Mouse (Mus musculus) heart, embryonic 14.5 days (tissue): ENCODE results near the gene Cacng2. TPM values are rescaled to one million over a fixed set of nuclear protein-coding genes. Genes with fewer than 3 reads are reported as not detected.

ENCODE experiments used
- ATAC-seq: fragments of 200-750 bp; cut with Nextera tagmentation; 2 replicates; pipeline ENCODE4 v1.8.0; 2017; ENCODE audit warnings: low read depth, moderate TSS enrichment; ENCODE audit not compliant: insufficient number of reproducible peaks, insufficient read depth, low FRiP score
- H3K27ac ChIP-seq, 2 experiments: fragments of 200-500 bp in 1 of 2; fragments of 300-500 bp in 1 of 2; sonication (generic) in 1 of 2; replicated peaks in 1 of 2; 2 replicates each; pipeline ENCODE4 v1.5.1; 2012 to 2014; ENCODE audit warnings: low read depth in 2 of 2, low read length in 2 of 2, control low read depth in 1 of 2, mild to moderate bottlenecking in 1 of 2, mixed read lengths in 1 of 2; ENCODE audit not compliant: control insufficient read depth in 1 of 2, insufficient read depth in 1 of 2
- H3K27me3 ChIP-seq: fragments of 300-500 bp; sonication (generic); 2 replicates; pipeline ENCODE4 v1.6.1; 2014; ENCODE audit warnings: mild to moderate bottlenecking, low read length, control low read depth; ENCODE audit not compliant: control insufficient read depth, insufficient read depth
- H3K36me3 ChIP-seq: fragments of 300-500 bp; sonication (generic); 2 replicates; pipeline ENCODE4 v1.6.1; 2014; ENCODE audit warnings: mild to moderate bottlenecking, control low read depth, low read length, mixed read lengths; ENCODE audit not compliant: control insufficient read depth, insufficient read depth
- H3K4me1 ChIP-seq, 2 experiments: fragments of 200-500 bp in 1 of 2; fragments of 300-500 bp in 1 of 2; sonication (generic) in 1 of 2; 2 replicates each; pipeline ENCODE4 v1.6.1; 2012 to 2014; ENCODE audit warnings: low read length in 2 of 2, control low read depth in 1 of 2, mixed read lengths in 1 of 2; ENCODE audit not compliant: control insufficient read depth in 2 of 2, insufficient read depth in 2 of 2
- H3K4me2 ChIP-seq: fragments of 300-500 bp; sonication (generic); 2 replicates; pipeline ENCODE4 v1.6.1; 2014; ENCODE audit warnings: mild to moderate bottlenecking, low read length
- H3K4me3 ChIP-seq, 2 experiments: fragments of 200-500 bp in 1 of 2; fragments of 300-500 bp in 1 of 2; sonication (generic) in 1 of 2; 2 replicates each; pipeline ENCODE4 v1.5.1; 2012 to 2014; ENCODE audit warnings: low read length in 2 of 2, mild to moderate bottlenecking in 2 of 2, control low read depth in 1 of 2, low read depth in 1 of 2, moderate library complexity in 1 of 2; ENCODE audit not compliant: control insufficient read depth in 1 of 2, insufficient read depth in 1 of 2
- H3K9ac ChIP-seq: fragments of 300-500 bp; sonication (generic); 2 replicates; pipeline ENCODE4 v1.6.1; 2014; ENCODE audit warnings: mild to moderate bottlenecking, low read length
- H3K9me3 ChIP-seq: fragments of 300-500 bp; sonication (generic); 2 replicates; pipeline ENCODE4 v1.6.1; 2016; ENCODE audit warnings: low read length, control low read depth; ENCODE audit not compliant: control insufficient read depth
- WGBS: fragments of 180-500 bp; shearing (Covaris S2); extraction: QIAGEN DNeasy Blood & Tissue Kit; methylation state at CpG from one replicate; pipeline ENCODE4 v1.1.7; 2014; 5-methylcytosine and 5-hydroxymethylcytosine counted together
- polyA plus RNA-seq: library from polyadenylated mRNA; unstranded; fragments of >200 nt; fragmentation: Nextera tagmentation; extraction: Ambion mirVana; gene quantifications from 2 replicates; pipeline ENCODE4 v1.2.1, GENCODE M21; 2014

Gene Cacng2
- polyA plus RNA-seq, 1 experiment from 2014 or later = not detected

DNA sequence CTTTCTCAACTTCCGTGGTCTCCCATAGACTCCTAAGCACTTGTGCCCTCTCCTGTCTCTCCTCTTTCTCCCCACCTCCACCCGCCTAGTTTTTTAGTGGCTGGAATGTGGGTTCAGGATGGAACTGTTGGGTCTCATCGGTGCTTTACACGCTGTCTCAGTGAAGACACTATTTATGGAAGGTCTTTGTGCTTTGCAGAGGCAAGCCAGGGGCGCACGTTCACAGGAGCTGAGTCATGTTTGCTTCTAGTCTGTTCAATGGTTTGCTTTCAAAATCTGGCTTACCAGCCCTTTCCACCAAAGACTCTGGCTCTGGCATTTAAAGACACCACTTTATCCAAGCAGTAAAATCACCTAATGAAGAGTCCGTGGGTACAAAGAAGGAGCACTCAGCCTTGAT lies 74.0 kb downstream of the Cacng2 start:
- no peaks in the 10 kb centered on the region for H3K36me3 ChIP-seq
- H3K27me3 ChIP-seq = no peaks in the 10 kb centered on the region
- no peaks in the 10 kb centered on the region for H3K4me1 ChIP-seq
- H3K9ac ChIP-seq = no peak overlapping the region
- no peak overlapping the region for H3K4me2 ChIP-seq
- WGBS = 54% methylated on average over 7 of the region's 7 CpGs
- ATAC-seq = no peak
- H3K4me3 ChIP-seq = no peak overlapping the region
- H3K27ac ChIP-seq = no peak overlapping the region
- H3K9me3 ChIP-seq = no peaks in the 10 kb centered on the region

DNA sequence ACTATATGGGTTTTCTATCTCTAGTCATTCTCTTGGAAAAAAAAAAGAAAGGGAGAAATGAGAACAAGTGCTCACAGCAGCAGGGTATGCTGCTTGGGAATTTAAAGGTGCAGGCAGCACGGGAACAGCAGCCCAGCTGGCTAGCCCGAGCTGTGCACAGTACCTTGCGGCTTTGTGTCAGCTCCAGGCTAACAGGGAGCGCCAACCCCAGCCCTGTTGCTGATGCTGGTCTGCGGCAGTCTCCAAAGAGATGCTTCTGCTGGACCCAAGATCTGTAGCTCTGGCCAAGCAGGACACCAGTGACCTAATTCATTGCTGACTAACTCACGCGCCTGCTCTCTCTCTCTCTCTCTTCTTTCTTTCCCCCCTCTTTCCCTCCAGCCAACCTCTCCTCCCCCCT lies 74.5 kb downstream of the Cacng2 start:
- 67% methylated on average over 7 of the region's 7 CpGs for WGBS
- H3K27ac ChIP-seq = no peak overlapping the region
- ATAC-seq = no peak
- H3K4me3 ChIP-seq = no peak overlapping the region
- H3K4me1 ChIP-seq = no peaks in the 10 kb centered on the region
- no peak overlapping the region for H3K9ac ChIP-seq
- H3K27me3 ChIP-seq = no peaks in the 10 kb centered on the region
- no peaks in the 10 kb centered on the region for H3K9me3 ChIP-seq
- H3K36me3 ChIP-seq = no peaks in the 10 kb centered on the region
- no peak overlapping the region for H3K4me2 ChIP-seq

DNA sequence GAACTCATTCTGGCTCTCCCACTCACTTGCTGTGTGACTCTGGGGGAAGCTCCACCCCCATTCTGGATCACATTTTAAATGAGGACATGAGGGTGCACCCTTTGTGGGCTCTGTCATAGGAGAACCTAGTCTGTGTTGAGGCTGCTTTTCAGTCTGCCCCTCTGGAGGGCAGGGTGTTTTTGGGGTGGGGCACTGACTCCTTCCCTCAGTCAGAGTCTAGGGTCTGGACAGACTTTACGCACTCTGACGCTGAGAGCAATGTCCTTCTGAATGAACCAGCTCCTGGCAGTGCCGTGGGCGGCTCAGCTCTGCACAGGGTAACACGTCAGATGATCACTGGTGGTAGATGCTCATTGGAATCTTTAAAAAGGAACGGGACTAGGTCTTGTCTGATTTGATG lies 75.0 kb downstream of the Cacng2 start:
- Histone ChIP-seq H3K9ac (no peak overlapping the region), H3K27ac (no peak overlapping the region), H3K4me2 (no peak overlapping the region), H3K36me3 (no peaks in the 10 kb centered on the region), H3K4me3 (no peak overlapping the region), H3K9me3 (no peaks in the 10 kb centered on the region), H3K27me3 (no peaks in the 10 kb centered on the region), H3K4me1 (no peaks in the 10 kb centered on the region)
- ATAC-seq = no peak
- 69% methylated on average over 6 of the region's 6 CpGs for WGBS

DNA sequence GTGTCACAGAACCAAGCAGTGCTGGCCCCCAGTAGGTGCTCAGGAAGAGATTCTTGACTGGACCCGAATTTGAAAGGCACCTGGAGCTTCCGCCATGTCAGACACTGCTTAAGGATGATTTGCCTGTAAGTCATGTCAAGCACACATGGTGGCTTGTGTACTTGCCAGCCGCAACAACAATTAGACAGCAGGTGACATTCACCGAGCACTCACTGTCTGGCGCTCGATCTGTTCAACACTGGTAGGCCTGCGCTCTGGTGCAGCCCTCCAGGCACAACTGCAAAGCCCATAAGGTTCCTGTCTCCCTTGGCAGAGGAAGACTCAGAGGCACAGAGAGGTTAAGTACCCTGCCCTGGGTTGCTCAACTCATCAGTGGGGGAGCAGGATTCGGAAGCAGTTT lies 77.1 kb downstream of the Cacng2 start:
- H3K27ac ChIP-seq = no peak overlapping the region
- no peaks in the 10 kb centered on the region for H3K27me3 ChIP-seq
- ATAC-seq = no peak
- WGBS = 80% methylated on average over 8 of the region's 8 CpGs
- no peaks in the 10 kb centered on the region for H3K36me3 ChIP-seq
- H3K9ac ChIP-seq = no peak overlapping the region
- H3K9me3 ChIP-seq = no peaks in the 10 kb centered on the region
- H3K4me2 ChIP-seq = no peak overlapping the region
- H3K4me1 ChIP-seq = no peaks in the 10 kb centered on the region
- no peak overlapping the region for H3K4me3 ChIP-seq

DNA sequence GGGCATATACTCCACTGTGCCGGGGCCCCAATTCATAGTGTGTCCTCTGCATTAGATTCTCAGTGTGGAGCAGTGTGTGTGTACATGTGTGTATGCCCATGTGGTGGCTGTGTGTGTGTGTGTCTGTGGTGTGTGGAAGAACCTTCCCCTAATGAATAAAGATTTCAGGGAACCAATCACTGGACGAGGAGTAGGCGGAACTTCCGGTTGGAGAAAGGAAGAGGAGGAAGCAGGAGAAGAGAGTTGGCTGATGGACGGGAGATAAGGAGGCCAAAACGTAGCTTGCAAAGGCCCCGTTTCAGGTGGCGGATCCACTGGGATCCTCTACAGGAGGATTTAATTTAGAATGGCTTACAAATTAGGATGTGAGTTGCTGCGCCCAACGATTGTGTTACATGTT lies 82.2 kb downstream of the Cacng2 start:
- 72% methylated on average over 10 of the region's 10 CpGs for WGBS

DNA sequence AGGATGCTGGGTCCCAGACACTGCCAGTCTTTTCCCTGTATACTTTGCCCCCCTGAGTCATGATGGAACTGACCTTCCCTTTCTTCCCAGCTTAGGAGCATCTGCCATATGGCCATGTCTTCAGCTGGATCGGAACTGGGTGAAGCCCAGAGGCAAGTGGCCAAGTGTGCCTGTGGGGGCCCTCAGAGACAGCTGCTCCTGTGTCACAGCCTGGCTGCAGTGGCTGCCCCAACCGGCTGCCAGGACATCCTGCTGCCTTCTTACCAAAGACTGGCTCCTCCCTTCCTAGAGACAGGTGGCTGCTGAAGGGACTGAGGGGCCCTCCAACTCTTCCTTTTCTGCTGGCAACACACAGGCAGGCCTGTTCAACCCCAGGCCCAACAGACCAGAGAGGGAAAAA lies 83.2 kb downstream of the Cacng2 start:
- H3K9ac ChIP-seq = no peak overlapping the region
- H3K4me3 ChIP-seq = no peak overlapping the region
- ATAC-seq = no peak
- WGBS = 59% methylated on average over 2 of the region's 2 CpGs
- no peaks in the 10 kb centered on the region for H3K36me3 ChIP-seq
- no peaks in the 10 kb centered on the region for H3K27me3 ChIP-seq
- H3K9me3 ChIP-seq = no peaks in the 10 kb centered on the region
- H3K4me1 ChIP-seq = no peaks in the 10 kb centered on the region
- no peak overlapping the region for H3K4me2 ChIP-seq
- no peak overlapping the region for H3K27ac ChIP-seq

More for the DNA sequence above, 82.2 kb downstream of the Cacng2 start:
- Histone ChIP-seq H3K9ac (no peak overlapping the region), H3K4me1 (no peaks in the 10 kb centered on the region), H3K36me3 (no peaks in the 10 kb centered on the region), H3K4me3 (no peak overlapping the region), H3K27me3 (no peaks in the 10 kb centered on the region), H3K9me3 (no peaks in the 10 kb centered on the region), H3K4me2 (no peak overlapping the region), H3K27ac (no peak overlapping the region)
- ATAC-seq = no peak

DNA sequence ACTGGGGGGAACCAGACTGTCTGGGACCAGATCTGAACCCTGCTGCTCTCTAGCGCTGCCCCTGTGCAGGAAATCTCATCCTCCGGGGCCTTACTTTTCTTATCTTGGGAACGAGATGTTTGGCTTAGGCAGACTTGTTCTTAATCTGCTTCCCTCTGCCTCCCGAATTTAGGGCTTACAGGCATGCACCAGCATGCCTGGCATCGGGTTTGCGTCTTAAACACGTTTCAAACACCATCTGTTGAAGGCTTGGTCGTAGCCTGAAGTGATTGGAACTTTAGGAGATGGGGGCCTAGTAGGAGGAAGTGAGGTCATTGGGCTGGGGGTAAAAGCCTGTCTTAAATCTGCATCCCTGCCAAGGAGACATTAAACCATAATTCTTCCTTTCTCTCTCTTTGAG lies 89.9 kb downstream of the Cacng2 start:
- no peak for ATAC-seq
- H3K9ac ChIP-seq = no peak overlapping the region

DNA sequence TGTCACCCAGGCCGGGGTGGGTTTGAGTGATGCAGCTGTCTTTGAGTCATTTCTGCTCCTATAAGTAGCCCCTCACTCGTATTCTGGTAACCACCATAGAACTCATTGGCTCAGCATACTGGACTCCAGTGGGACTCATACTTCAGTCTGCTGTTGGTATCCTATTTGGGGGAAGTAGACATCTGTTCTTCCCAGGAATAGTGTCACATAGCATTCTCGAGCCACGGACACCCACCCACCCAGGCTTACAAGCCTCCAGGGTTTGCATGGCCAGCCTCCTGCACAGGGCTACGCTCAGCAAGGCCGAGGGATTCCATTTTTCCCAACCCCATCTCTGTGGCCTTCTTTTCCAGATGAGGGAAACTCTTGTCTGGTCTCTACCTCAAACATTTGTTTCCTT lies 93.3 kb downstream of the Cacng2 start:
- Histone ChIP-seq H3K9me3 (no peaks in the 10 kb centered on the region), H3K9ac (no peak overlapping the region), H3K4me1 (no peaks in the 10 kb centered on the region), H3K27me3 (no peaks in the 10 kb centered on the region), H3K4me2 (no peak overlapping the region), H3K4me3 (no peak overlapping the region), H3K36me3 (no peaks in the 10 kb centered on the region), H3K27ac (no peak overlapping the region)
- WGBS = 72% methylated on average over 6 of the region's 6 CpGs
- ATAC-seq = no peak

More for the DNA sequence above, 89.9 kb downstream of the Cacng2 start:
- Histone ChIP-seq H3K4me3 (no peak overlapping the region), H3K27me3 (no peaks in the 10 kb centered on the region), H3K9me3 (no peaks in the 10 kb centered on the region), H3K36me3 (no peaks in the 10 kb centered on the region), H3K4me1 (no peaks in the 10 kb centered on the region), H3K27ac (no peak overlapping the region), H3K4me2 (no peak overlapping the region)
- 49% methylated on average over 8 of the region's 8 CpGs for WGBS
